Mouse (Mus musculus) lung, postnatal 0 days (tissue): ENCODE data around the gene Fam189a1.

ENCODE experiments used
- CTCF ChIP-seq: IDR thresholded peaks from 2 replicates; pipeline ENCODE4 v1.5.1; 2016; ENCODE audit warnings: antibody characterized with exemption, mild to moderate bottlenecking
- EP300 ChIP-seq: IDR thresholded peaks from 2 replicates; pipeline ENCODE4 v1.6.1; 2016; ENCODE audit warnings: antibody characterized with exemption, mild to moderate bottlenecking, control low read depth

- TF ChIP-seq EP300 = no peak
- TF ChIP-seq CTCF = no peak
These were observed 260.7 kb downstream of the Fam189a1 start for GRCm38 (mm10) chr7:64895685-64896101.
